Mouse (Mus musculus) ES-E14 (cell line): ENCODE measurements around the gene Wdr24. TPM values are rescaled to one million over a fixed set of nuclear protein-coding genes. Genes with fewer than 3 reads are reported as not detected.

Experiments used
- DNase-seq: peaks from one replicate; pipeline ENCODE4 v3.0.0-alpha.2; 2013; ENCODE audit warnings: low read depth, low spot score
- H3K27ac ChIP-seq: 2 replicates; pipeline ENCODE4 v1.5.1; 2012; ENCODE audit warnings: low read depth, mild to moderate bottlenecking, low read length, moderate library complexity, mixed read lengths; ENCODE audit not compliant: poor library complexity, insufficient read depth, severe bottlenecking
- H3K36me3 ChIP-seq: 2 replicates; pipeline ENCODE4 v1.6.1; 2012; ENCODE audit warnings: mild to moderate bottlenecking, low read length, moderate library complexity, mixed read lengths; ENCODE audit not compliant: control insufficient read depth, poor library complexity, insufficient read depth, severe bottlenecking
- H3K4me1 ChIP-seq, 2 experiments: fragments of 150-350 bp in 1 of 2; sonication (generic) in 1 of 2; 2 replicates each; pipeline ENCODE4 v1.6.1; 2012; ENCODE audit warnings: low read length in 2 of 2, mild to moderate bottlenecking in 1 of 2, mixed read lengths in 1 of 2; ENCODE audit not compliant: control insufficient read depth in 2 of 2, insufficient read depth in 2 of 2, poor library complexity in 1 of 2
- H3K4me3 ChIP-seq, 2 experiments: fragments of 150-350 bp in 1 of 2; sonication (generic) in 1 of 2; 2 replicates each; pipeline ENCODE4 v1.5.1; 2012; ENCODE audit warnings: low read length in 2 of 2, low read depth in 1 of 2, mild to moderate bottlenecking in 1 of 2, mixed read lengths in 1 of 2; ENCODE audit not compliant: insufficient read depth in 1 of 2, poor library complexity in 1 of 2, severe bottlenecking in 1 of 2
- H3K9ac ChIP-seq: 2 replicates; pipeline ENCODE4 v1.6.1; 2012; ENCODE audit warnings: low read depth, mild to moderate bottlenecking, low read length, mixed read lengths; ENCODE audit not compliant: poor library complexity, insufficient read depth, severe bottlenecking
- H3K9me3 ChIP-seq: fragments of 150-350 bp; sonication (generic); 2 replicates; pipeline ENCODE4 v1.6.1; 2012; ENCODE audit warnings: low read depth, mild to moderate bottlenecking, low read length; ENCODE audit not compliant: control insufficient read depth, insufficient read depth
- CHD2 ChIP-seq: IDR thresholded peaks from 2 replicates; pipeline ENCODE4 v1.6.1; 2014; ENCODE audit warnings: mild to moderate bottlenecking, low read depth, low read length, inconsistent platforms
- HCFC1 ChIP-seq: IDR thresholded peaks from 2 replicates; pipeline ENCODE4 v1.6.1; 2012; ENCODE audit warnings: low read length, inconsistent platforms, borderline replicate concordance; ENCODE audit not compliant: insufficient read depth
- MAFK ChIP-seq: IDR thresholded peaks from 2 replicates; pipeline ENCODE4 v1.6.1; 2014; ENCODE audit warnings: mild to moderate bottlenecking, low read depth, low read length, inconsistent platforms; ENCODE audit not compliant: insufficient read depth
- ZC3H11A ChIP-seq: IDR thresholded peaks from 2 replicates; pipeline ENCODE4 v1.6.1; 2012; ENCODE audit warnings: low read depth, mild to moderate bottlenecking, inconsistent platforms, low read length, borderline replicate concordance
- ZNF384 ChIP-seq: IDR thresholded peaks from 2 replicates; pipeline ENCODE4 v1.6.1; 2012; ENCODE audit warnings: low read depth, low read length, inconsistent platforms
- in situ Hi-C, 2 experiments: fragments of 600-800 bp; cut with MboI; formaldehyde crosslinking; loops; one replicate each; pipeline ENCODE4 v1.15.1; 2025; ENCODE audit warnings: low sequenced_read_pairs in 2 of 2, inconsistent platforms in 1 of 2; ENCODE audit not compliant: unreplicated experiment in 2 of 2
- total RNA-seq: library from RNA; depleted of rRNA; stranded (reverse); fragments of 300-350 nt; gene quantifications from 2 replicates; pipeline ENCODE4 v1.2.3, GENCODE M21; 2012

Gene Wdr24
- total RNA-seq, 1 experiment = 28.6 TPM

- no peak for TF ChIP-seq ZNF384
- no peak for TF ChIP-seq MAFK
- TF ChIP-seq CHD2 = no peak
- TF ChIP-seq ZC3H11A = no peak
- no peak for TF ChIP-seq HCFC1
- Histone ChIP-seq H3K9ac (no peak overlapping the region), H3K9me3 (no peaks in the 10 kb centered on the region), H3K4me3 (no peak overlapping the region), H3K27ac (no peak overlapping the region), H3K4me1 (peaks cover 0 to 21% of the 10 kb centered on the region in 2 experiments; a peak in 2 of 4 replicates), H3K36me3 (peaks cover 37% of the 10 kb centered on the region)
- no peak for DNase-seq
- in situ Hi-C loops = no loop called here
Measured at GRCm38 (mm10) chr17:25825984-25826570, 2.6 kb downstream of the Wdr24 start.

GRCm38 (mm10) chr17:25827011-25827410 lies 3.6 kb downstream of the Wdr24 start:
- in situ Hi-C loops = no loop called here
- Histone ChIP-seq H3K36me3 (peaks cover 47% of the 10 kb centered on the region), H3K4me1 (peaks cover 2 to 28% of the 10 kb centered on the region in 2 experiments; a peak in 2 of 4 replicates), H3K27ac (no peak overlapping the region), H3K4me3 (no peak overlapping the region), H3K9me3 (no peaks in the 10 kb centered on the region), H3K9ac (no peak overlapping the region)
- DNase-seq = no peak
- no peak for TF ChIP-seq CHD2
- TF ChIP-seq ZC3H11A = no peak
- no peak for TF ChIP-seq MAFK
- no peak for TF ChIP-seq HCFC1
- TF ChIP-seq ZNF384 = no peak

- no peak overlapping the region for H3K27ac ChIP-seq
- no peak overlapping the region for H3K9ac ChIP-seq
Measured at GRCm38 (mm10) chr17:25827546-25828222, 4.3 kb downstream of the Wdr24 start.

GRCm38 (mm10) chr17:25828223-25828594 lies 4.8 kb downstream of the Wdr24 start:
- Histone ChIP-seq H3K36me3 (peaks cover 47% of the 10 kb centered on the region), H3K9me3 (no peaks in the 10 kb centered on the region), H3K9ac (no peak overlapping the region), H3K4me3 (peak overlapping the region in 1 of 2 experiments; percentile 73; a peak in 1 of 4 replicates), H3K4me1 (peaks cover 2 to 28% of the 10 kb centered on the region in 2 experiments; a peak in 2 of 4 replicates), H3K27ac (no peak overlapping the region)
- in situ Hi-C loops = no loop called here
- DNase-seq = no peak
- TF ChIP-seq MAFK = no peak
- no peak for TF ChIP-seq ZC3H11A
- TF ChIP-seq HCFC1 = no peak
- TF ChIP-seq CHD2 = no peak
- TF ChIP-seq ZNF384 = no peak

More at GRCm38 (mm10) chr17:25827546-25828222, 4.3 kb downstream of the Wdr24 start:
- TF ChIP-seq HCFC1 (no peak), ZC3H11A (no peak), ZNF384 (no peak), CHD2 (no peak), MAFK (no peak)
- Histone ChIP-seq H3K36me3 (peaks cover 47% of the 10 kb centered on the region), H3K9me3 (no peaks in the 10 kb centered on the region), H3K4me3 (no peak overlapping the region), H3K4me1 (peaks cover 2 to 28% of the 10 kb centered on the region in 2 experiments; a peak in 2 of 4 replicates)
- no peak for DNase-seq
- in situ Hi-C loops = no loop called here
